Mouse (Mus musculus): ENCODE measurements at regions not wholly inside any gene's neighbourhood (a gene's known extent, or its start where the extent isn't known, plus 50 kb on each side); places are given as distances from the start of the nearest gene placed in this dataset.

GRCm38 (mm10) chr1:77972301-77972717 lies 224.6 kb downstream of the Pax3 start:
- H3K4me1 ChIP-seq (ENCODE audit: insufficient read depth) = no peaks in the 10 kb centered on the region
- peak; percentile 65; the same call in 1 of the 2 replicates for ATAC-seq
- DNase-seq = peak; percentile 81
- H3K4me2 ChIP-seq (ENCODE audit: low read depth) = peak overlapping the region; percentile 23; the same call in 1 of the 2 replicates
- no peaks in the 10 kb centered on the region for H3K36me3 ChIP-seq (ENCODE audit: insufficient read depth)
- no peak overlapping the region for H3K4me3 ChIP-seq (ENCODE audit: low read depth, low read length)
- peak; percentile 81 for TF ChIP-seq CTCF (IDR thresholded peaks at IDR 0.05; ENCODE audit: low read depth)
- WGBS = 3% methylated on average over 9 of the region's 9 CpGs
- H3K27me3 ChIP-seq (ENCODE audit: insufficient read depth, low read length) = peaks cover 32% of the 10 kb centered on the region
- H3K9me3 ChIP-seq (ENCODE audit: low read length) = no peaks in the 10 kb centered on the region
- H3K27ac ChIP-seq (ENCODE audit: low read depth, low read length) = no peak overlapping the region
- no peak overlapping the region for H3K9ac ChIP-seq

GRCm38 (mm10) chr1:77964656-77965335 lies 232.1 kb downstream of the Pax3 start:
- Histone ChIP-seq H3K4me1 (ENCODE audit: insufficient read depth) (no peaks in the 10 kb centered on the region), H3K27me3 (ENCODE audit: insufficient read depth, low read length) (no peaks in the 10 kb centered on the region; the same call in 1 of the 2 replicates), H3K9ac (no peak overlapping the region), H3K4me2 (ENCODE audit: low read depth) (no peak overlapping the region), H3K36me3 (ENCODE audit: insufficient read depth) (no peaks in the 10 kb centered on the region), H3K9me3 (ENCODE audit: low read length) (no peaks in the 10 kb centered on the region), H3K27ac (ENCODE audit: low read depth, low read length) (no peak overlapping the region), H3K4me3 (ENCODE audit: low read depth, low read length) (no peak overlapping the region)
- 49% methylated on average over 3 of the region's 3 CpGs for WGBS
- DNase-seq (no peak), ATAC-seq (no peak)
- TF ChIP-seq CTCF (IDR thresholded peaks at IDR 0.05; ENCODE audit: low read depth) = no peak

- Histone ChIP-seq H3K9ac (no peak overlapping the region), H3K9me3 (ENCODE audit: low read length) (no peaks in the 10 kb centered on the region), H3K27ac (ENCODE audit: low read depth, low read length) (no peak overlapping the region), H3K4me2 (ENCODE audit: low read depth) (no peak overlapping the region), H3K27me3 (ENCODE audit: insufficient read depth, low read length) (no peaks in the 10 kb centered on the region; the same call in 1 of the 2 replicates), H3K4me3 (ENCODE audit: low read depth, low read length) (no peak overlapping the region), H3K36me3 (ENCODE audit: insufficient read depth) (no peaks in the 10 kb centered on the region), H3K4me1 (ENCODE audit: insufficient read depth) (no peaks in the 10 kb centered on the region)
- WGBS = 64% methylated on average over 1 of the region's 1 CpGs
- TF ChIP-seq CTCF (IDR thresholded peaks at IDR 0.05; ENCODE audit: low read depth) = no peak
- no peak for DNase-seq
- no peak for ATAC-seq
These were observed 237.6 kb downstream of the Pax3 start for GRCm38 (mm10) chr1:77959309-77959708.

- Histone ChIP-seq H3K9ac (no peak overlapping the region), H3K9me3 (ENCODE audit: low read length) (no peaks in the 10 kb centered on the region), H3K27me3 (ENCODE audit: insufficient read depth, low read length) (no peaks in the 10 kb centered on the region), H3K4me2 (ENCODE audit: low read depth) (no peak overlapping the region), H3K4me1 (ENCODE audit: insufficient read depth) (no peaks in the 10 kb centered on the region), H3K36me3 (ENCODE audit: insufficient read depth) (no peaks in the 10 kb centered on the region), H3K27ac (ENCODE audit: low read depth, low read length) (no peak overlapping the region), H3K4me3 (ENCODE audit: low read depth, low read length) (no peak overlapping the region)
- ATAC-seq (no peak), DNase-seq (no peak)
- 53% methylated on average over 8 of the region's 8 CpGs for WGBS
- no peak for TF ChIP-seq CTCF (IDR thresholded peaks at IDR 0.05; ENCODE audit: low read depth)
These were observed 239.7 kb downstream of the Pax3 start for GRCm38 (mm10) chr1:77957156-77957767.

- no peak for DNase-seq
- 66% methylated on average over 2 of the region's 2 CpGs for WGBS
These were observed 249.0 kb downstream of the Pax3 start for GRCm38 (mm10) chr1:77947894-77948293.

GRCm38 (mm10) chr1:77944327-77944645 lies 252.6 kb downstream of the Pax3 start:
- Histone ChIP-seq H3K4me3 (ENCODE audit: low read depth, low read length) (no peak overlapping the region), H3K27me3 (ENCODE audit: insufficient read depth, low read length) (peaks cover 8% of the 10 kb centered on the region), H3K36me3 (ENCODE audit: insufficient read depth) (no peaks in the 10 kb centered on the region), H3K27ac (ENCODE audit: low read depth, low read length) (no peak overlapping the region), H3K9me3 (ENCODE audit: low read length) (no peaks in the 10 kb centered on the region), H3K9ac (no peak overlapping the region), H3K4me2 (ENCODE audit: low read depth) (no peak overlapping the region), H3K4me1 (ENCODE audit: insufficient read depth) (no peaks in the 10 kb centered on the region)
- DNase-seq (no peak), ATAC-seq (no peak)
- 61% methylated on average over 2 of the region's 2 CpGs for WGBS
- TF ChIP-seq CTCF (IDR thresholded peaks at IDR 0.05; ENCODE audit: low read depth) = no peak

More at GRCm38 (mm10) chr1:77947894-77948293, 249.0 kb downstream of the Pax3 start:
- TF ChIP-seq CTCF (IDR thresholded peaks at IDR 0.05; ENCODE audit: low read depth) = no peak
- ATAC-seq = no peak
- H3K9ac ChIP-seq = no peak overlapping the region
- H3K4me2 ChIP-seq (ENCODE audit: low read depth) = no peak overlapping the region
- no peaks in the 10 kb centered on the region for H3K9me3 ChIP-seq (ENCODE audit: low read length)
- H3K27me3 ChIP-seq (ENCODE audit: insufficient read depth, low read length) = peaks cover 8% of the 10 kb centered on the region
- H3K4me1 ChIP-seq (ENCODE audit: insufficient read depth) = no peaks in the 10 kb centered on the region
- no peak overlapping the region for H3K4me3 ChIP-seq (ENCODE audit: low read depth, low read length)
- H3K36me3 ChIP-seq (ENCODE audit: insufficient read depth) = no peaks in the 10 kb centered on the region
- H3K27ac ChIP-seq (ENCODE audit: low read depth, low read length) = no peak overlapping the region

GRCm38 (mm10) chr1:77943633-77944326 lies 253.2 kb downstream of the Pax3 start:
- ATAC-seq = no peak

More at GRCm38 (mm10) chr1:77943633-77944326, 253.2 kb downstream of the Pax3 start:
- Histone ChIP-seq H3K9ac (no peak overlapping the region), H3K27me3 (ENCODE audit: insufficient read depth, low read length) (peaks cover 8% of the 10 kb centered on the region), H3K9me3 (ENCODE audit: low read length) (no peaks in the 10 kb centered on the region), H3K27ac (ENCODE audit: low read depth, low read length) (no peak overlapping the region), H3K4me2 (ENCODE audit: low read depth) (no peak overlapping the region), H3K4me1 (ENCODE audit: insufficient read depth) (no peaks in the 10 kb centered on the region), H3K36me3 (ENCODE audit: insufficient read depth) (no peaks in the 10 kb centered on the region), H3K4me3 (ENCODE audit: low read depth, low read length) (no peak overlapping the region)
- DNase-seq = no peak
- 38% methylated on average over 14 of the region's 14 CpGs for WGBS
- TF ChIP-seq CTCF (IDR thresholded peaks at IDR 0.05; ENCODE audit: low read depth) = no peak

All from forebrain, postnatal 0 days (tissue).